Mouse (Mus musculus) intestine, embryonic 14.5 days (tissue): ENCODE results near the gene Frmd8. TPM values are rescaled to one million over a fixed set of nuclear protein-coding genes. Genes with fewer than 3 reads are reported as not detected.

Experiments used
- ATAC-seq: fragments of 200-750 bp; cut with Nextera tagmentation; replicated peaks from 2 replicates; pipeline ENCODE4 v1.8.0; 2017; ENCODE audit warnings: low read depth, moderate number of reproducible peaks, moderate TSS enrichment, moderate library complexity; ENCODE audit not compliant: low FRiP score, low TSS enrichment
- DNase-seq: peaks from one replicate; pipeline ENCODE4 v3.0.0-alpha.2; 2018; ENCODE audit warnings: low spot score
- H3K27ac ChIP-seq: fragments of 300-500 bp; sonication (generic); 2 replicates; pipeline ENCODE4 v1.5.1; 2014; ENCODE audit warnings: low read depth, mild to moderate bottlenecking, control low read depth
- H3K27me3 ChIP-seq: fragments of 300-500 bp; sonication (generic); replicated peaks from 2 replicates; pipeline ENCODE4 v1.6.1; 2014; ENCODE audit warnings: low read length, control low read depth; ENCODE audit not compliant: control insufficient read depth, insufficient read depth
- H3K36me3 ChIP-seq: fragments of 300-500 bp; sonication (generic); 2 replicates; pipeline ENCODE4 v1.6.1; 2014; ENCODE audit warnings: low read length, control low read depth; ENCODE audit not compliant: control insufficient read depth, insufficient read depth
- H3K4me1 ChIP-seq: fragments of 300-500 bp; sonication (generic); replicated peaks from 2 replicates; pipeline ENCODE4 v1.6.1; 2014; ENCODE audit warnings: low read length, control low read depth, mixed read lengths; ENCODE audit not compliant: control insufficient read depth, insufficient read depth
- H3K4me2 ChIP-seq: fragments of 300-500 bp; sonication (generic); 2 replicates; pipeline ENCODE4 v1.6.1; 2014; ENCODE audit warnings: low read length
- H3K4me3 ChIP-seq: fragments of 300-500 bp; sonication (generic); 2 replicates; pipeline ENCODE4 v1.5.1; 2014; ENCODE audit warnings: low read depth, low read length, control low read depth, mixed read lengths
- H3K9ac ChIP-seq: fragments of 300-500 bp; sonication (generic); 2 replicates; pipeline ENCODE4 v1.6.1; 2014; ENCODE audit warnings: mild to moderate bottlenecking, low read length
- H3K9me3 ChIP-seq: fragments of 300-500 bp; sonication (generic); 2 replicates; pipeline ENCODE4 v1.6.1; 2016; ENCODE audit warnings: low read length, control low read depth; ENCODE audit not compliant: control insufficient read depth
- WGBS: fragments of 180-500 bp; shearing (Covaris S2); extraction: QIAGEN DNeasy Blood & Tissue Kit; methylation state at CpG from one replicate; pipeline ENCODE4 v1.1.7; 2014; 5-methylcytosine and 5-hydroxymethylcytosine counted together
- polyA plus RNA-seq: library from polyadenylated mRNA; unstranded; fragments of >200 nt; fragmentation: Nextera tagmentation; extraction: Ambion mirVana; gene quantifications from 2 replicates; pipeline ENCODE4 v1.2.1, GENCODE M21; 2014

Frmd8 gene
- polyA plus RNA-seq, 1 experiment from 2014 or later = 18.9 TPM

- Histone ChIP-seq H3K27ac (no peak overlapping the region), H3K36me3 (no peaks in the 10 kb centered on the region), H3K9ac (no peak overlapping the region), H3K4me2 (no peak overlapping the region), H3K4me3 (no peak overlapping the region), H3K4me1 (peaks cover 10% of the 10 kb centered on the region), H3K27me3 (no peaks in the 10 kb centered on the region), H3K9me3 (no peaks in the 10 kb centered on the region)
- DNase-seq = no peak
- ATAC-seq = no peak
- WGBS = 91% methylated on average over 4 of the region's 4 CpGs
Measured at GRCm38 (mm10) chr19:5838892-5839165, 36.2 kb downstream of the Frmd8 start.

GRCm38 (mm10) chr19:5838136-5838891, 36.8 kb downstream of the Frmd8 start:
- Histone ChIP-seq H3K27ac (no peak overlapping the region), H3K9me3 (no peaks in the 10 kb centered on the region), H3K36me3 (no peaks in the 10 kb centered on the region), H3K4me2 (no peak overlapping the region), H3K4me1 (peaks cover 7% of the 10 kb centered on the region), H3K9ac (no peak overlapping the region), H3K27me3 (no peaks in the 10 kb centered on the region), H3K4me3 (no peak overlapping the region)
- no peak for DNase-seq
- WGBS = 85% methylated on average over 12 of the region's 12 CpGs
- no peak for ATAC-seq

- Histone ChIP-seq H3K4me1 (peaks cover 3% of the 10 kb centered on the region), H3K4me2 (no peak overlapping the region), H3K4me3 (no peak overlapping the region), H3K9ac (no peak overlapping the region), H3K9me3 (no peaks in the 10 kb centered on the region), H3K27me3 (no peaks in the 10 kb centered on the region), H3K27ac (no peak overlapping the region), H3K36me3 (no peaks in the 10 kb centered on the region)
- DNase-seq = no peak
- WGBS = 78% methylated on average over 8 of the region's 8 CpGs
- no peak for ATAC-seq
Measured at GRCm38 (mm10) chr19:5837606-5838005, 37.5 kb downstream of the Frmd8 start.

- no peaks in the 10 kb centered on the region for H3K27me3 ChIP-seq
- no peak overlapping the region for H3K9ac ChIP-seq
- ATAC-seq (no peak), DNase-seq (no peak)
- no peaks in the 10 kb centered on the region for H3K4me1 ChIP-seq
- no peak overlapping the region for H3K4me2 ChIP-seq
- H3K9me3 ChIP-seq = no peaks in the 10 kb centered on the region
- H3K36me3 ChIP-seq = no peaks in the 10 kb centered on the region
- WGBS = 69% methylated on average over 10 of the region's 10 CpGs
- no peak overlapping the region for H3K4me3 ChIP-seq
- H3K27ac ChIP-seq = no peak overlapping the region
Measured at GRCm38 (mm10) chr19:5836941-5837572, 38.0 kb downstream of the Frmd8 start.

GRCm38 (mm10) chr19:5835922-5836430, 39.1 kb downstream of the Frmd8 start:
- Histone ChIP-seq H3K9ac (no peak overlapping the region), H3K27me3 (no peaks in the 10 kb centered on the region), H3K36me3 (no peaks in the 10 kb centered on the region), H3K9me3 (no peaks in the 10 kb centered on the region), H3K4me2 (no peak overlapping the region), H3K27ac (no peak overlapping the region), H3K4me1 (no peaks in the 10 kb centered on the region; the same call in 1 of the 2 replicates), H3K4me3 (no peak overlapping the region)
- DNase-seq (no peak), ATAC-seq (no peak)
- 81% methylated on average over 8 of the region's 8 CpGs for WGBS

GRCm38 (mm10) chr19:5835054-5835921, 39.8 kb downstream of the Frmd8 start:
- H3K36me3 ChIP-seq = no peaks in the 10 kb centered on the region
- no peaks in the 10 kb centered on the region; the same call in 1 of the 2 replicates for H3K4me1 ChIP-seq
- WGBS = 89% methylated on average over 10 of the region's 10 CpGs
- ATAC-seq = no peak
- H3K4me2 ChIP-seq = no peak overlapping the region
- no peak overlapping the region for H3K9ac ChIP-seq
- no peaks in the 10 kb centered on the region for H3K9me3 ChIP-seq
- H3K27me3 ChIP-seq = no peaks in the 10 kb centered on the region
- no peak overlapping the region for H3K27ac ChIP-seq
- DNase-seq = no peak
- no peak overlapping the region for H3K4me3 ChIP-seq

- Histone ChIP-seq H3K27me3 (no peaks in the 10 kb centered on the region), H3K4me1 (no peaks in the 10 kb centered on the region; the same call in 1 of the 2 replicates), H3K27ac (no peak overlapping the region), H3K4me3 (no peak overlapping the region), H3K4me2 (no peak overlapping the region), H3K9me3 (no peaks in the 10 kb centered on the region), H3K36me3 (no peaks in the 10 kb centered on the region), H3K9ac (no peak overlapping the region)
- WGBS = 85% methylated on average over 12 of the region's 12 CpGs
- DNase-seq (no peak), ATAC-seq (no peak)
Measured at GRCm38 (mm10) chr19:5834260-5834925, 40.7 kb downstream of the Frmd8 start.
